ENCODE assay signal across 27 mouse cellular contexts in genomic region chr4:150051514-150051913, GRCm38 (mm10).
"Had no signal": no experiment of that assay in that cellular context is flagged by ENCODE, and none has a peak within 500 bp of the region (broad histone marks: within the 10 kb centered on the region; RNA-seq: fewer than 3 reads in every experiment).

No protein-coding gene starts in this region.

- H3K9ac ChIP-seq: heart, embryonic 12.5 days; hindbrain, embryonic 12.5 days; hindbrain, embryonic 14.5 days; intestine, embryonic 15.5 days; kidney, embryonic 15.5 days; limb, embryonic 13.5 days; limb, embryonic 15.5 days; liver, embryonic 12.5 days had no signal

- H3K36me3 ChIP-seq: heart, embryonic 10.5 days; heart, embryonic 12.5 days; hindbrain, embryonic 10.5 days; hindbrain, embryonic 12.5 days; intestine, embryonic 15.5 days; kidney, embryonic 15.5 days; limb, embryonic 13.5 days; limb, embryonic 15.5 days; liver, embryonic 12.5 days had no signal

- ATAC-seq: hindbrain, embryonic 16.5 days; inflammation-experienced regulatory T-cells, adult 6 months; intestine, embryonic 15.5 days; liver, embryonic 12.5 days had no signal

- H3K27ac ChIP-seq: gastrocnemius, adult 2 months; heart, embryonic 10.5 days; hindbrain, embryonic 10.5 days; hindbrain, embryonic 12.5 days; hindbrain, embryonic 14.5 days; intestine, embryonic 15.5 days; kidney, embryonic 15.5 days; kidney, postnatal 0 days; limb, embryonic 13.5 days; limb, embryonic 15.5 days; liver, embryonic 12.5 days had no signal

- H3K9me3 ChIP-seq: heart, embryonic 10.5 days; hindbrain, embryonic 10.5 days; hindbrain, embryonic 12.5 days; intestine, embryonic 15.5 days; kidney, embryonic 15.5 days; limb, embryonic 13.5 days; limb, embryonic 15.5 days; liver, embryonic 12.5 days had no signal

- DNase-seq: gastrocnemius, adult 2 months; gastrocnemius, postnatal 10 days; gastrocnemius, postnatal 25 days; heart, adult 18-20 months; heart, postnatal 10 days; heart, postnatal 4 days; kidney, adult 11 months; kidney, adult 2 months; kidney, adult 9 months; kidney, postnatal 14 days; kidney, postnatal 36 days; layer of hippocampus, adult 9-11 months; layer of hippocampus, postnatal 36 days; left cerebral cortex, postnatal 4 days had no signal

- H3K4me3 ChIP-seq: gastrocnemius, adult 2 months; heart, embryonic 10.5 days; heart, embryonic 12.5 days; hindbrain, embryonic 10.5 days; hindbrain, embryonic 12.5 days; intestine, embryonic 15.5 days; kidney, embryonic 15.5 days; limb, embryonic 13.5 days; limb, embryonic 15.5 days; liver, embryonic 12.5 days had no signal

- H3K4me2 ChIP-seq: heart, embryonic 12.5 days; hindbrain, embryonic 12.5 days; hindbrain, embryonic 14.5 days; intestine, embryonic 15.5 days; kidney, embryonic 15.5 days; limb, embryonic 13.5 days; limb, embryonic 15.5 days; liver, embryonic 12.5 days had no signal
